Mouse (Mus musculus) embryonic fibroblast, embryonic 13.5 days (primary cell): Measurements from ENCODE around the gene Ttc3.

Experiments used
- CTCF ChIP-seq: IDR thresholded peaks from 2 replicates; pipeline ENCODE4 v1.5.1; 2011; ENCODE audit warnings: mild to moderate bottlenecking, control low read depth, low read length, moderate library complexity, borderline replicate concordance; ENCODE audit not compliant: insufficient read depth
- POLR2A ChIP-seq: IDR thresholded peaks from 2 replicates; pipeline ENCODE4 v1.6.1; 2011; ENCODE audit warnings: low read depth, mild to moderate bottlenecking, control low read depth, low read length, moderate library complexity

DNA sequence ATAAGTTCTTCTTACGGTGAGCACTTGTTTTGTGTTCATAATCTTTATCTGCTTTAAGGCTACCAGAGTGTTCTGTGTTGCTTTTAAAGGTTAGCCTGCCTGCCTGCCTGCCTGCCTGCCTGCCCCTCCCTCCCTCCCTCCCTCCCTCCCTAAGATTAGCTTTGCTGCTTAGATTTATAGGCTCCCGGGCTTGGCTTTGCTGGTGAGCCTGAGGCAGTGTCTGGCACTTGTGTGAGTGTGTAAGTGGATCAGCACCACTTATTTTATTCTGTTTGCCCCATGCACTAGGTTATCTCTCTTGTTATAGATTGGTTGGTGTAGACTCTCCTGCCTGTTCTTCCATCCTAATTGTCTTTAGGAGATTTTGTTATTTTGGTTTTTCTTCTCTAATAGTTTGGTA, 31.2 kb downstream of the Ttc3 start:
- TF ChIP-seq POLR2A (no peak), CTCF (no peak)
